Mouse (Mus musculus) urinary bladder, adult 2 months (tissue): ENCODE data around the gene Ski. TPM values are rescaled to one million over a fixed set of nuclear protein-coding genes. Genes with fewer than 3 reads are reported as not detected.

Experiments
- DNase-seq: peaks from one replicate; pipeline ENCODE4 v3.0.0; 2022; ENCODE audit warnings: low spot score
- polyA plus RNA-seq: library from polyadenylated mRNA; depleted of rRNA; stranded (reverse); fragments of >200 nt; gene quantifications from 2 replicates; pipeline ENCODE4 v1.2.3, GENCODE M21; 2012

Gene Ski
- polyA plus RNA-seq, 1 experiment: 43.6 TPM

GRCm38 (mm10) chr4:155129996-155130395, 92.4 kb downstream of the Ski start:
- peak; percentile 65 for DNase-seq

GRCm38 (mm10) chr4:155129132-155129917, 93.1 kb downstream of the Ski start:
- DNase-seq: no peak

GRCm38 (mm10) chr4:155128411-155128810, 94.0 kb downstream of the Ski start:
- DNase-seq: no peak

GRCm38 (mm10) chr4:155126602-155127372, 95.6 kb downstream of the Ski start:
- no peak for DNase-seq

GRCm38 (mm10) chr4:155126194-155126593, 96.2 kb downstream of the Ski start:
- no peak for DNase-seq

GRCm38 (mm10) chr4:155125310-155125709, 97.1 kb downstream of the Ski start:
- DNase-seq: no peak

GRCm38 (mm10) chr4:155123868-155124534, 98.4 kb downstream of the Ski start:
- DNase-seq: no peak

GRCm38 (mm10) chr4:155122444-155123040, 99.8 kb downstream of the Ski start:
- no peak for DNase-seq

- no peak for DNase-seq
Observed at GRCm38 (mm10) chr4:155121915-155122443, 100.4 kb downstream of the Ski start.

GRCm38 (mm10) chr4:155121222-155121621, 101.2 kb downstream of the Ski start:
- no peak for DNase-seq

GRCm38 (mm10) chr4:155120583-155120982, 101.8 kb downstream of the Ski start:
- DNase-seq: no peak

- DNase-seq: no peak
Observed at GRCm38 (mm10) chr4:155120038-155120437, 102.4 kb downstream of the Ski start.

GRCm38 (mm10) chr4:155118278-155118677, 104.1 kb downstream of the Ski start:
- DNase-seq: no peak

GRCm38 (mm10) chr4:155117396-155117978, 104.9 kb downstream of the Ski start:
- DNase-seq: no peak

GRCm38 (mm10) chr4:155116607-155117006, 105.8 kb downstream of the Ski start:
- no peak for DNase-seq

GRCm38 (mm10) chr4:155113766-155114410, 108.5 kb downstream of the Ski start:
- DNase-seq: no peak

GRCm38 (mm10) chr4:155109471-155109870, 112.9 kb downstream of the Ski start:
- no peak for DNase-seq

- DNase-seq: no peak
Observed at GRCm38 (mm10) chr4:155107886-155108285, 114.5 kb downstream of the Ski start.
